Mouse (Mus musculus): ENCODE data around the gene Caml. TPM values are rescaled to one million over a fixed set of nuclear protein-coding genes. Genes with fewer than 3 reads are reported as not detected.

Caml gene
- polyA plus RNA-seq (2017; shearing (Covaris generic)) = 41.7 TPM

DNA sequence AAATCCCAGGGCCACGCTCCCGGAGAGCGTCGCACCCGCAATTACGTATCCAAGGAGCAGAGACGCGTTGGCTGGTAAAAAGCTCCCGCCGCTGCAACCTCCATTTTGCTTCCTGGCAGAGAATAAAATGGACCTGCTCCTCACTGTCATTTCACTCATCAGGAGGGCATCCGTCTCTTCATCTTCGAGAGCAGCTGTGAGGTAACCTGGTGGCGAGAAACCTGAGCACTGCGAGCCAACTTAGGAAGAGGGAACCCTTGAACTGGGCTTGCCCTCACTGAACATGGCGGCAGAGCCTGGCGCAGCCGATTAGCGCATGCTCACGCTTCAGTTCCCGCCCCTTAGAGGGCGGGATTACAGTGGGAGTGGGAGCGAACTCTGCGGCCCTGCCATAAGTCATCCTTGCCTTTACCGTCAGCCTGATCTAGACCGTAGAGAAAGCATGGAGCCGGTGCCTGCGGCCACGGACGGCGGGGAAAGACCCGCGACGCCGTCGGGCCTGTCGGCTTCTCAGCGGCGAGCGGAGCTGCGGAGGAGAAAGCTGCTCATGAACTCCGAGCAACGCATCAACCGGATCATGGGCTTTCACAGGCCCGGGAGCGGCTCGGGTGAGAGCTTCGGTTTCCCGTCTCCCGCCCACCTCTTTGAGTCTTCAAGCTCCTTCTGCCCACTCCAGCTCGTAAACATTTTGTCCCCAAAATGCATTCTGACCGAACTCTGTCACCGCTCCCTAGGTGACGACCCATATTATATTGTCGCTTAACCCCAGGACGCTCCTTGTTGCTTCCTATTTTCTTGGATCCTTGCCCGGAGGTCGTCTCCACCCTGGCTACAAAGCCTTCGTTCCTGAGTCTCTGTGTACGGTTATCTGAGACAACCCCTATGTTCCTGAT is at the start of gene Caml:
Caml (plus strand) TSS at position 357 of the 893 bp plus-strand sequence.

DNA sequence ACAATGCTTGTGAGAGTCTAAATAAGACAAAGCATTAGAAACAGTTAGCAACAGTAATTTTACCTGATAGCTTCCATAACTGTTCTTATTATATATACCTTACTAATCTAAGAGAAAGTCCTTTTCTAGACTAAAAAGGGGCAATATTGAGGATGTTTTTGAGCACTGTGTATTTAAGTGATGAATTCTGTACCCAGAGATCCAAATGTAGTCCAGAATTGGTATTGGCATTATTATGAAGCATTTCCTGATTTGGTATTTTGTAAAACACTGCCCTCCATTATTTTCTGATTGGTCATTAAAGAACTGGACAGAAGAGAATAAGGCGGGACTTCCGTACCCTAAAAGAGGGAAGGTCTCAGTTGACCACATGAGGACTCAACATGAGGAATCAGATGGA is 49.4 kb upstream of the Caml start, which contains the start of gene Tmed9:
Tmed9 (plus strand) TSS at position 301 of the 400 bp plus-strand sequence.

DNA sequence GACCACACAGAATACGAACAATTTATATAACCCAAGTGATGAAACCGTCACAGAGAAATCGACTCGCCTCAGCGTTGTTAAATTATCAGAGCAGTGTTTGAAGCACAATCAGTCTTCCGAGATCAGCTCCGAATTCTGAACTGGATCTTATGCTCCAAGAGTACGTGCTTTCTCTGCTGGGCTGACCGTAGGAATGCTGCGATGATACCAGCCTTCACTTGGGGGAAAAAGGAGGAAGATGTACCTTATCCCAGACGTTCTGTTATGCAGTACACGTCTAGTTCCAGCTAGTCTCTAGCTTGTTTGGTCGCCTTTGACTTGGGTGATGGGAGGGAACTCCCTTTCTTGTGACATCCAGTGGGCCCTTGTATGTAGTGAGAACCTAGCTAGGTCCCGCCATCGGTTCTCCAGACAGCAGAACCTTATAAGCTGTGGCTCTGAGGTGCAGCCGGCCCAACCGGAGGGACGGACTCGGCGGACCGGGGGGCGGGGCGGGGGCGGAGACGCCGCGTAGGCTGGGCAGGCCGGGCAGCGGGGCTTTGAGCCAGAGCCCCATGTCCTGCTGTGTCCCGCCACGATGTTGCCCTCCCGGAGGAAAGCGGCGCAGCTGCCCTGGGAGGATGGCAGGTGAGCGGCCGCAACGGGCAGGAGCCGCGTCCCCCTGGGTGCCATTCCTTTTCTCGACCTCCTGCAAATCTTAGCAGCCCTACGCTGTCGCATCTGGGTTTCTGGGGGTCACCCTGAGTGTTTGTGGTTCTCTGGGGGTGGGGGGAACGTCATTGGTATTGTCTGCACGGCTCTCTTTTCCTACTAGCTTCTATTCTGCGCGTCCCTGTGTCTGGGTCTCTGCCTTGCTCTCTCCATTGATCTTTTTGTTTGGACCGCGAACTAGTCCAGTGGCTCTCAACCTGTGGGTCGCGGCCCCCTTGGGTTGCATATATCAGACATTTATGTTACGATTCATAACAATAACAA is 23.0 kb upstream of the Caml start, which contains the start of gene B4galt7:
B4galt7 (plus strand) TSS at position 331 of the 975 bp plus-strand sequence.

DNA sequence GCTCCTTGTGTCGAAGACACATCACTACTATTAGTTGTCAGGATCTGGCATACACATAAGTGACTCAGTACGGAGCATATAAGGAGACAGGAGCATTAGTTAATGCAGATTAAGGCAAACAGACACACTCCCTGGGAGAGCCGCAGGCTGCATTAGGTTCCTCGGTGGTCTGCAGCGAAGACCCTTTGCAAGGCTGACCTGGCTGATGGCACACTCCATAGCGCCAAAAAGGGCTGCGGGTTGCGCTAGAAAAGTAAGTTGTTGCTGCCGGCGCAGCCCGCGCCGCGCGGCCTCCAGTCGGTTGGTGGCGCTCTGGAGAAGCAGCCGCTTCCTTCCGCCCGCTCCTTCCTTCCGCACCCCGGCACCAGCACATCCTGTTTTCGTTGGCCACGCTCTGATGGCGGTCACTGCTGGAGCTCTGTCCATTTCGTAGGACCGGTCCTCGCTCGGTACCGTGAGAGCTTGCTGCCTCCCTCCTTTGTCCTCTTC is 11.9 kb downstream of the Caml start, which contains the start of gene Ddx46:
Ddx46 (plus strand) TSS at position 389 of the 489 bp plus-strand sequence.

Other genes with a start within 250 kb of the Caml start
- not detected for gene Slc34a1, start 224.8 kb upstream of the Caml start, polyA plus RNA-seq (2017; shearing (Covaris generic))
- gene Pfn3, start 207.8 kb upstream of the Caml start, polyA plus RNA-seq (2017; shearing (Covaris generic)) = not detected
- gene F12, start 196.2 kb upstream of the Caml start, polyA plus RNA-seq (2017; shearing (Covaris generic)) = not detected
- 17.4 TPM for gene Grk6, start 177.9 kb upstream of the Caml start, polyA plus RNA-seq (2017; shearing (Covaris generic))
- gene Prr7, start 158.7 kb upstream of the Caml start, polyA plus RNA-seq (2017; shearing (Covaris generic)) = not detected
- not detected for gene Dbn1, start 134.9 kb upstream of the Caml start, polyA plus RNA-seq (2017; shearing (Covaris generic))
- 13.1 TPM for gene Pdlim7, start 109.3 kb upstream of the Caml start, polyA plus RNA-seq (2017; shearing (Covaris generic))
- gene Dok3, start 93.7 kb upstream of the Caml start, polyA plus RNA-seq (2017; shearing (Covaris generic)) = 2.8 TPM
- gene Ddx41, start 86.3 kb upstream of the Caml start, polyA plus RNA-seq (2017; shearing (Covaris generic)) = 88.4 TPM
- gene Fam193b, start 51.9 kb upstream of the Caml start, polyA plus RNA-seq (2017; shearing (Covaris generic)) = 25.6 TPM
- 294 TPM for gene Tmed9, start 49.3 kb upstream of the Caml start, polyA plus RNA-seq (2017; shearing (Covaris generic))
- 46.0 TPM for gene B4galt7, start 23.1 kb upstream of the Caml start, polyA plus RNA-seq (2017; shearing (Covaris generic))
- 79.8 TPM for gene Ddx46, start 12.0 kb downstream of the Caml start, polyA plus RNA-seq (2017; shearing (Covaris generic))
- gene B230219D22Rik, start 70.1 kb downstream of the Caml start, polyA plus RNA-seq (2017; shearing (Covaris generic)) = 8.8 TPM
- gene Txndc15, start 91.6 kb downstream of the Caml start, polyA plus RNA-seq (2017; shearing (Covaris generic)) = 65.4 TPM
- gene Pcbd2, start 104.4 kb downstream of the Caml start, polyA plus RNA-seq (2017; shearing (Covaris generic)) = 11.8 TPM
- not detected for gene Catsper3, start 161.6 kb downstream of the Caml start, polyA plus RNA-seq (2017; shearing (Covaris generic))
- gene Pitx1, start 213.2 kb downstream of the Caml start, polyA plus RNA-seq (2017; shearing (Covaris generic)) = not detected